Mouse (Mus musculus): ENCODE data around the gene Abhd15.

The Abhd15 gene

GRCm38 (mm10) chr11:77493512-77494343 lies 21.2 kb upstream of the Abhd15 start, which contains the start of gene Git1:
Gene Git1 (plus strand): TSS chr11:77493562.
- DNase-seq (ENCODE audit: low spot score), result peak; percentile 34

GRCm38 (mm10) chr11:77494344-77494676 lies 20.6 kb upstream of the Abhd15 start:
- no peak for DNase-seq (ENCODE audit: low spot score)

- no peak for DNase-seq (ENCODE audit: low spot score)
These were observed 20.1 kb upstream of the Abhd15 start for GRCm38 (mm10) chr11:77494782-77495181.

- DNase-seq (ENCODE audit: low spot score), result no peak
These were observed 19.4 kb upstream of the Abhd15 start for GRCm38 (mm10) chr11:77495507-77495906.

GRCm38 (mm10) chr11:77497341-77497756 lies 17.6 kb upstream of the Abhd15 start:
- peak; percentile 54 for DNase-seq (ENCODE audit: low spot score)

GRCm38 (mm10) chr11:77497851-77498250 lies 17.1 kb upstream of the Abhd15 start:
- DNase-seq (ENCODE audit: low spot score), result no peak

GRCm38 (mm10) chr11:77498261-77499139 lies 16.4 kb upstream of the Abhd15 start:
- DNase-seq (ENCODE audit: low spot score), result no peak

- DNase-seq (ENCODE audit: low spot score), result no peak
These were observed 15.6 kb upstream of the Abhd15 start for GRCm38 (mm10) chr11:77499354-77499753.

GRCm38 (mm10) chr11:77500361-77501325 lies 14.3 kb upstream of the Abhd15 start:
- DNase-seq (ENCODE audit: low spot score), result no peak

GRCm38 (mm10) chr11:77501392-77501791 lies 13.5 kb upstream of the Abhd15 start:
- peak; percentile 77 for DNase-seq (ENCODE audit: low spot score)

GRCm38 (mm10) chr11:77501971-77502370 lies 12.9 kb upstream of the Abhd15 start:
- no peak for DNase-seq (ENCODE audit: low spot score)

- no peak for DNase-seq (ENCODE audit: low spot score)
These were observed 12.4 kb upstream of the Abhd15 start for GRCm38 (mm10) chr11:77502481-77502880.

- no peak for DNase-seq (ENCODE audit: low spot score)
These were observed 11.4 kb upstream of the Abhd15 start for GRCm38 (mm10) chr11:77503511-77503910.

GRCm38 (mm10) chr11:77504377-77504776 lies 10.5 kb upstream of the Abhd15 start:
- no peak for DNase-seq (ENCODE audit: low spot score)

- DNase-seq (ENCODE audit: low spot score), result no peak
These were observed 9.5 kb upstream of the Abhd15 start for GRCm38 (mm10) chr11:77505291-77505980.

GRCm38 (mm10) chr11:77506273-77506672 lies 8.6 kb upstream of the Abhd15 start:
- no peak for DNase-seq (ENCODE audit: low spot score)

GRCm38 (mm10) chr11:77506941-77507340 lies 8.0 kb upstream of the Abhd15 start:
- no peak for DNase-seq (ENCODE audit: low spot score)

GRCm38 (mm10) chr11:77507426-77507825 lies 7.5 kb upstream of the Abhd15 start:
- DNase-seq (ENCODE audit: low spot score), result no peak

- DNase-seq (ENCODE audit: low spot score), result peak; percentile 74
These were observed 6.6 kb upstream of the Abhd15 start for GRCm38 (mm10) chr11:77508068-77509021.

- DNase-seq (ENCODE audit: low spot score), result no peak
These were observed 3.6 kb upstream of the Abhd15 start for GRCm38 (mm10) chr11:77511336-77511735.

Measured in c-Kit-positive CD71-positive TER-119-positive erythroid progenitor cells, embryonic 14.5 days (primary cell).